Mouse (Mus musculus) bone marrow, adult 2 months (tissue): Measurements from ENCODE around the gene Abhd10. TPM values are rescaled to one million over a fixed set of nuclear protein-coding genes. Genes with fewer than 3 reads are reported as not detected.
A peak's percentile ranks its signal among the peaks of the same experiment; 100 is the strongest.

Experiments used
- H3K27ac ChIP-seq: fragments of 200-500 bp; 2 replicates; pipeline ENCODE4 v1.5.1; 2012; ENCODE audit warnings: low read depth, mild to moderate bottlenecking, control low read depth, inconsistent platforms, low read length; ENCODE audit not compliant: control insufficient read depth, poor library complexity, insufficient read depth
- H3K4me1 ChIP-seq: fragments of 200-500 bp; 2 replicates; pipeline ENCODE4 v1.6.1; 2011; ENCODE audit warnings: low read length; ENCODE audit not compliant: control insufficient read depth, insufficient read depth
- H3K4me3 ChIP-seq: fragments of 200-500 bp; replicated peaks from 2 replicates; pipeline ENCODE3; 2011; ENCODE audit warnings: mild to moderate bottlenecking, low read depth, low read length, control low read depth; ENCODE audit not compliant: control insufficient read depth
- CTCF ChIP-seq: fragments of 200-500 bp; IDR thresholded peaks from 2 replicates; pipeline ENCODE4 v1.5.1; 2011; ENCODE audit warnings: low read length, control low read depth; ENCODE audit not compliant: control insufficient read depth, insufficient read depth
- POLR2A ChIP-seq: fragments of 200-500 bp; IDR thresholded peaks from 2 replicates; pipeline ENCODE4 v1.6.1; 2011; ENCODE audit warnings: low read depth, mild to moderate bottlenecking, control low read depth, low read length, borderline replicate concordance; ENCODE audit not compliant: control insufficient read depth
- WGBS: fragments of 180-500 bp; shearing (Covaris S2); methylation state at CpG from one replicate; pipeline ENCODE4 v1.1.7; 2018; 5-methylcytosine and 5-hydroxymethylcytosine counted together
- polyA plus RNA-seq: library from polyadenylated mRNA; stranded (reverse); fragments of >200 nt; gene quantifications from 2 replicates; pipeline ENCODE4 v1.2.4, GENCODE M21; 2011; ENCODE audit warnings: low replicate concordance; ENCODE audit not compliant: missing spikeins, insufficient read depth, insufficient read length

Gene Abhd10
- polyA plus RNA-seq, 1 experiment = 13.8 TPM

DNA sequence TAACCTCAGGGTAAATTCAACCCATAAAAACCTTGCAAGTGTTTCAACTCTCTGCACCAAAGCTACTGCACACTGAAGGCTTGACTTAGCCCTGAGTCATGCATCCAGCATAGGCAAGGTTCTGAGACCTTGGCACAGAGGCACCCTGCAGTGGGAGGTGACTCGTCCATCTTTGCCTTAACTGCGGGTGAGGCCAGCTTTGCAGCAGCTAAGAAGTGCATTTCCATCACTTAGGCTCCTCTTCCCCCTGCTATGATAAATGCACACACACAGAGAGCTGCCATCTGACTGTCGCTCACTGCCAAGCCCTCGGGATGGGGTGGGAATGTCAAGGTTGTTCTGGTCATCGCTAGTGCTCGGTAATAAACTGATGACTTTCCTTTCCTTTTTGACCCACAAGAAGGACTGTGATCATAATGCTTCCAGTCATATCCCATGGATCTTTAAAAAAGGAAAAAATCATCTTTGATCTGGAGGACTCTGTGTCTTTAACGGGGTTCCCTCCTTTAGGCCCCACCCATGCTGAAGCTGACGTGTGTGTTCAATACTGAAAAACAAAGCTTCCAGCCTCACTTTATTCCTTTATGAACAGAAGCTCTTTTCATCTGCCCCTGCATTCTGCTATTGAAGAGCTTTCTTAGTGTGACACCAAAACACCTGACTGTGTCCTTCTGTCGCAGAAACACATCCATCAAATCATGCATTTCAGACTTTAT lies 47.2 kb downstream of the Abhd10 start:
- no peak overlapping the region for H3K27ac ChIP-seq
- WGBS = 84% methylated on average over 9 of the region's 9 CpGs
- H3K4me3 ChIP-seq = no peak overlapping the region
- H3K4me1 ChIP-seq = no peaks in the 10 kb centered on the region
- no peak for TF ChIP-seq POLR2A
- TF ChIP-seq CTCF = no peak

DNA sequence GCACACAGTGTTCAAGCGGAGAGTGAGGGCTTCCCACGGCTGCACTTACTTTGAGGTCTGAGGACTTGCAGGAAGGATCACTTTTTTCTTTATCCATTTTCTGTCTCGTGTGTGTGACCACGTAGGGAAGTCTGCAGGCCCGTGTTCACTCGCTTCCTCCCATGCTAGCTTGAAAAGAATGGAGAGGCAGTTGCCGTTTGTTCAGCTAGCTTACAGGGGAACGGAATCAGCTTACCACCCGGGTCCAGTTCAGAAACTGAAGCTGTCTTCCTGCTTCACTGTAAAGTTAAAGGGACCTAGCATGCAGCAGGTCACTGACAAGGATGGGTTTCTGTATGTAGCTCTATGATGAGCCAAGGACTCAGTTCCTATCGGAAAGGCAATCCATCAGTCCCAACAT lies 49.2 kb downstream of the Abhd10 start, which contains the start of gene Tmprss7:
Tmprss7 (minus strand) TSS at position 101 of the 400 bp plus-strand sequence.
- Histone ChIP-seq H3K4me1 (no peaks in the 10 kb centered on the region), H3K27ac (no peak within 1 kb of the TSS), H3K4me3 (no peak within 1 kb of the TSS)
- WGBS = 36% methylated on average over 10 of the region's 10 CpGs
- no peak for TF ChIP-seq POLR2A
- TF ChIP-seq CTCF = no peak

DNA sequence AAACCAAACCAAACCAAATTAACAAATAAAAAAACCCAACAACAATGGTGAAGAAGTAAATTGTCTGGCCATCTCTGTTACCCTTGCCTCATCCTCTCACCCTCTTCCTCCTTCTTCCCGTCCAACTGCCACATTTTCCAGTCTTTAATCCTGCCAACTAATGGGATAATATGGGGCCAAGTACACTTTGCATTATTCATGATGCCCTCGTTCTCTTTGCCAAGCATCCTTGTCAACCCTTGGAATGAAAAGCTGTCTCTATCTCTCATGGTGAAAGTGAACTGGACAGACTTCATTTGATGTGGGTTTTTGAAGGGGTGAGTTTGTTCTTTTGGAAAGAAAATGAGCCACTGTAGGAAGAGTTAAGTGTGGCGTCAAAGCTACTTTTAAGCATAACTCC lies 49.9 kb downstream of the Abhd10 start:
- Histone ChIP-seq H3K27ac (no peak overlapping the region), H3K4me1 (no peaks in the 10 kb centered on the region), H3K4me3 (no peak overlapping the region)
- WGBS = 73% methylated on average over 3 of the region's 3 CpGs
- no peak for TF ChIP-seq CTCF
- no peak for TF ChIP-seq POLR2A

DNA sequence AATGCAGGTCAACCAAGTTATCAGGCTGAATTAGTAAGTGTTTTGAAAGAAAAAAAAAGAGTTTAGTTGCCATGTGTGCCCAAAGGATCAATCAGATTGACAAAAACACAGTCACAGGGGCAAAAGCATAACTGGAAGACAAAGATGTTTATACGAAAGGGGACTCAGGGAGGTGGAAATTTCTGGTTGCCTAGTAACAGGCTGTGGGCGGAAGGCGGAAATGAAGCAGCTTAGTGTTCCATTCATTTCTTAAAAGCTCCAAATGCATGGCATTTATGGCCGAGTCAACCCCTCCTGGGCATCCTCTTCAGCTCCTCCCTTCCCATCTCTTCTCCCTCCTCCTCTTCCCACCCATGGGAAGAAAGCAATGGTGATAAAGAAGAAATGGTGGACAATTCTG lies 52.6 kb downstream of the Abhd10 start:
- Histone ChIP-seq H3K4me3 (no peak overlapping the region), H3K27ac (no peak overlapping the region), H3K4me1 (no peaks in the 10 kb centered on the region)
- 51% methylated on average over 4 of the region's 4 CpGs for WGBS
- TF ChIP-seq POLR2A (no peak), CTCF (no peak)

DNA sequence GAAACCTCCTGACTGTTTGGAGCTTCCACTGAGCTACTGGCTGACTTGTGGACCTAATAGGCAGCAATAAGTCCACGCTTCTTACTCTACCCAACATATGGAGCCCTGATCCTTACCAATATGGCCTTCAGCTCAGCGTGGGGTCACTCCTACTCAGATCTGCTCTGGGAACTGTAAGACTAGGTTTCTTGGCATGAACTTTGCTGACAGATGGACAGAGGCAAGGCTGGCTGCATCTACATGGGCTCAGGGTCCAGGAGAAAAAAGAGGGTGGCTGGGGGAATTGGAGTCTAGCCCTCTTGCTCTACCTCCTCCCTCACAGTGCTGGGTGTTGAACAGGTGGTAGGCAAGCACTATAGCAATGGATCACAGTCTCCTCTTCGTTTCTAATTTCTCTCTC lies 55.9 kb downstream of the Abhd10 start:
- Histone ChIP-seq H3K27ac (no peak overlapping the region), H3K4me1 (no peaks in the 10 kb centered on the region), H3K4me3 (no peak overlapping the region)
- no peak for TF ChIP-seq POLR2A
- no peak for TF ChIP-seq CTCF
- 66% methylated on average over 3 of the region's 3 CpGs for WGBS

DNA sequence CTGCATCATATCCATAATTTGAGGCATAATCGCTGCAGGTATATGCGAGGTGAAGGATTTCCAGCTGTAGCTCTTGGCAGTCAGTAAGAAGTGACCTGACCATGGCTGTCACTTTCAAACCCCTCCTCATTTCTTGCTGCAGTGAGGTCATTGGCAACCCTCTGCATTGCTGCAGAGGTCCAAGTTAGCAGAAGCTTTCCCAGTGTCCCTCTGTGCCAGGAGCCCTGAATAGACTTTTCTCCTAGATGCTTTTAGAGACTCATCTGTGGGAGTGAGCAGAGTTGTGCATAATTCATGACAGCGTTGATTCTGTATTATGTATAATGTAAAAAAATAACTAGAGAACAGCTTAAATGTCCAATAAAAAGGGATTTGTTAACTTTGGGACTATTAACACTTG lies 57.5 kb downstream of the Abhd10 start:
- no peaks in the 10 kb centered on the region for H3K4me1 ChIP-seq
- TF ChIP-seq CTCF (no peak), POLR2A (no peak)
- WGBS = 83% methylated on average over 3 of the region's 3 CpGs

DNA sequence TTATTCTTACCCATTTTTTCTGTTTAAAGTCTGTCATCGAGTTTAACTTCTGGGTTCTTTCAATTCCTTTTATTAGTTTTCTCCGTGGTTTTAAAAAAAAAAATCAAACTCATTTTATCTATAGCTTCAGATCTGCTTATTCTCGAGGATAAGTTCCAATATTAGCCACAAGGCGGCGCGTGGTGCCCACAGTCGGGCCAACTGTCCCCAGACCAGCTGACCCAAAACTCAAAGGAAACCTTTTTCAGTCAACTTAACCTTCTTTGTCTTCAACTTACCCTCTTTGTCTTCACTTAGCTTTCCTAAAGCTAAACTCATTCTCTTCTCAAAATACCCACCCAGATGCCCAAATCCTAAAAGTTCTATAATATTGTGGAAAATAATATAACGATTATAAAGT lies 57.9 kb downstream of the Abhd10 start:
- H3K27ac ChIP-seq = no peak overlapping the region
- 11% methylated on average over 8 of the region's 8 CpGs for WGBS
- H3K4me1 ChIP-seq = no peaks in the 10 kb centered on the region
- H3K4me3 ChIP-seq = no peak overlapping the region
- TF ChIP-seq CTCF = peak; percentile 77
- no peak for TF ChIP-seq POLR2A

More for the DNA sequence above, 57.5 kb downstream of the Abhd10 start:
- Histone ChIP-seq H3K4me3 (no peak overlapping the region), H3K27ac (no peak overlapping the region)

Other genes with a start within 250 kb of the Abhd10 start
- gene Gm609, start 250.0 kb downstream of the Abhd10 start, polyA plus RNA-seq = not detected in 2 replicates
- gene Gm17783, start 210.9 kb downstream of the Abhd10 start, polyA plus RNA-seq = not detected in 2 replicates
- not detected in 2 replicates for gene Slc9c1, start 207.6 kb downstream of the Abhd10 start, polyA plus RNA-seq
- 6.8 and 7.9 TPM in 2 replicates for gene Gcsam, start 132.6 kb downstream of the Abhd10 start, polyA plus RNA-seq
- 1.1 and 1.4 TPM in 2 replicates for gene BC016579, start 88.9 kb downstream of the Abhd10 start, polyA plus RNA-seq
- gene Tmprss7, start 49.3 kb downstream of the Abhd10 start, polyA plus RNA-seq = 0.50 and 2.5 TPM in 2 replicates
- gene Tagln3, start 18.3 kb downstream of the Abhd10 start, polyA plus RNA-seq = 1.1 and 5.7 TPM in 2 replicates
- gene Phldb2, start 210.6 kb upstream of the Abhd10 start, polyA plus RNA-seq = 1.4 and 3.7 TPM in 2 replicates